Mouse (Mus musculus): Measurements from ENCODE around the gene Gm16253.
A peak's percentile ranks its signal among the peaks of the same experiment; 100 is the strongest.

- TF ChIP-seq POLR2A (IDR thresholded peaks at IDR 0.05; ENCODE audit: borderline replicate concordance, extremely low read depth, insufficient read depth, insufficient read length, poor library complexity, severe bottlenecking) (no peak), CTCF (IDR thresholded peaks at IDR 0.05; ENCODE audit: borderline replicate concordance, extremely low read depth, insufficient read depth, insufficient read length) (peak; percentile 52; the same call in 1 of the 2 replicates)
These were observed 35.3 kb upstream of the Gm16253 start for GRCm38 (mm10) chr3:96541328-96542078.

Data from brain, embryonic 14.5 days (tissue).